Comparison of ENCODE assay signal across 8 mouse cellular contexts in the genomic region with DNA sequence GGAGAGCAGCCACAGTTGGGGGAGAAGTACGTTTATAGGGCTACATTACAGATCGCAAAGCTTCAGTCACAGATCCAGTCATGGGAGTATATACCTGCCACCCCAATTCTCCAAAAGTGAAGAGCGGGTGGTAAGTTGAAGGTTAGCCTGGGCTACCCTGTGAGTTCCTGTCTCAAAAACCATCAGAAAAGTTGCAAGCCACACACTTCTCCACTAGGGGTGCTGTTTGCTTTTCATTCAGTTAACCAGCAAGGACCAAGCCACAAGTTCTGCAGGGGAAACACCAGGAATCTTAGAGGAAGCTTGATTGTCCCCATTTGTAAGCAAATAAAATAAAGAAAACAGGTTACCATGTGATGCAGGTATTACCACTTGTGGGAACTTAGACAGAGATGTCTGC. TPM values are rescaled to one million over a fixed set of nuclear protein-coding genes. Genes with fewer than 3 reads are reported as not detected.
DNase-seq lines count a peak whose midpoint lies in the region; ATAC-seq lines count a peak whose summit lies in the region.
"Had no signal": no experiment of that assay in that cellular context is flagged by ENCODE, and none has a peak within 500 bp of the region (broad histone marks: within the 10 kb centered on the region; RNA-seq: fewer than 3 reads in every experiment).

No protein-coding gene starts in this region.

- peaks cover 42% of the 10 kb centered on the region for H3K36me3 ChIP-seq in liver, embryonic 12.5 days
- H3K36me3 ChIP-seq: midbrain, embryonic 12.5 days had no signal

- WGBS in liver, embryonic 12.5 days (ENCODE audit: insufficient replicate concordance) = 41% methylated on average over 3 of the region's 3 CpGs

- no peak overlapping the region for H3K4me3 ChIP-seq in liver, embryonic 12.5 days
- H3K4me3 ChIP-seq: midbrain, embryonic 12.5 days had no signal

- H3K4me2 ChIP-seq in liver, embryonic 12.5 days = no peak overlapping the region
- H3K4me2 ChIP-seq: midbrain, embryonic 12.5 days had no signal

- H3K9ac ChIP-seq in liver, embryonic 12.5 days = no peak overlapping the region
- H3K9ac ChIP-seq: midbrain, embryonic 12.5 days had no signal

- H3K27me3 ChIP-seq in liver, embryonic 12.5 days (replicated peaks) = no peaks in the 10 kb centered on the region; the same call in 1 of the 2 replicates
- H3K27me3 ChIP-seq: midbrain, embryonic 12.5 days had no signal

- DNase-seq in liver (peak; percentile 56), MN1 (ENCODE audit: low spot score) (peak; percentile 66)
- peak; percentile 62 to 74 for DNase-seq in cerebellum, postnatal 25 days
- peak; percentile 47 for DNase-seq in kidney, postnatal 14 days
- DNase-seq in urinary bladder, adult 18-20 months (ENCODE audit: low spot score in 2 of 2) = no peak

- peaks cover 36% of the 10 kb centered on the region for H3K4me1 ChIP-seq in liver, embryonic 12.5 days

- no peak for ATAC-seq in liver, embryonic 12.5 days
- peak; percentile 71 for ATAC-seq in neutrophil, adult 5-6 weeks (ENCODE audit: extremely low read depth, insufficient number of reproducible peaks, low FRiP score, poor library complexity, severe bottlenecking)

- no peak overlapping the region for H3K27ac ChIP-seq in liver, embryonic 12.5 days
- H3K27ac ChIP-seq: midbrain, embryonic 12.5 days had no signal

- H3K9me3 ChIP-seq in liver, embryonic 12.5 days (replicated peaks) = no peaks in the 10 kb centered on the region
- H3K9me3 ChIP-seq: midbrain, embryonic 12.5 days had no signal

RNA-seq across cellular contexts. Expression of a gene that starts 28.9 kb away (rescaled TPM):
- polyA plus RNA-seq in liver, embryonic 12.5 days (2016; fragmentation: Nextera tagmentation; extraction: Ambion mirVana) = 37.6 and 40.0 TPM in 2 replicates
- total RNA-seq in neutrophil, adult 5-6 weeks (2017) = 210 and 220 TPM in 2 replicates

Comparison
In these comparisons a context has a peak if more than half of its experiments do, and no peak if none do; other contexts are left out.
1. DNase-seq: peak in liver (single experiment), MN1 (single experiment), cerebellum, postnatal 25 days (2 of 2) and kidney, postnatal 14 days (single experiment); none in urinary bladder, adult 18-20 months (0 of 2).